Mouse (Mus musculus) CH12.LX (cell line): ENCODE data around the gene Usp46.

ENCODE experiments used
- BHLHE40 ChIP-seq: IDR thresholded peaks from 2 replicates; pipeline ENCODE4 v1.6.1; 2011; ENCODE audit warnings: mild to moderate bottlenecking, low read depth, low read length, improper control_type of control experiment
- CHD2 ChIP-seq: IDR thresholded peaks from 2 replicates; pipeline ENCODE4 v1.6.1; 2011; ENCODE audit warnings: low read length, improper control_type of control experiment
- HCFC1 ChIP-seq: IDR thresholded peaks from 2 replicates; pipeline ENCODE4 v1.6.1; 2012; ENCODE audit warnings: low read depth, mild to moderate bottlenecking, inconsistent platforms, low read length, improper control_type of control experiment
- MEF2A ChIP-seq: IDR thresholded peaks from 2 replicates; pipeline ENCODE4 v1.6.1; 2014; ENCODE audit warnings: low read depth, mild to moderate bottlenecking, inconsistent platforms, low read length, improper control_type of control experiment, borderline replicate concordance
- MXI1 ChIP-seq: IDR thresholded peaks from 2 replicates; pipeline ENCODE4 v1.6.1; 2011; ENCODE audit warnings: mild to moderate bottlenecking, low read depth, low read length, improper control_type of control experiment
- NELFE ChIP-seq: IDR thresholded peaks from 2 replicates; pipeline ENCODE4 v1.6.1; 2011; ENCODE audit warnings: low read depth, low read length, improper control_type of control experiment
- POLR2AphosphoS2 ChIP-seq: IDR thresholded peaks from 2 replicates; pipeline ENCODE4 v1.6.1; 2011; ENCODE audit warnings: low read depth, low read length, improper control_type of control experiment

GRCm38 (mm10) chr5:73970024-73970628 is 98.1 kb downstream of the Usp46 start:
- TF ChIP-seq MEF2A (no peak), BHLHE40 (no peak), POLR2AphosphoS2 (no peak), NELFE (no peak), CHD2 (no peak), MXI1 (no peak), HCFC1 (no peak)
